Mouse (Mus musculus): ENCODE data around the gene Ociad2. TPM values are rescaled to one million over a fixed set of nuclear protein-coding genes. Genes with fewer than 3 reads are reported as not detected.

Gene Ociad2
- polyA plus RNA-seq, 1 experiment from 2014 or later, result 9.4 TPM

DNA sequence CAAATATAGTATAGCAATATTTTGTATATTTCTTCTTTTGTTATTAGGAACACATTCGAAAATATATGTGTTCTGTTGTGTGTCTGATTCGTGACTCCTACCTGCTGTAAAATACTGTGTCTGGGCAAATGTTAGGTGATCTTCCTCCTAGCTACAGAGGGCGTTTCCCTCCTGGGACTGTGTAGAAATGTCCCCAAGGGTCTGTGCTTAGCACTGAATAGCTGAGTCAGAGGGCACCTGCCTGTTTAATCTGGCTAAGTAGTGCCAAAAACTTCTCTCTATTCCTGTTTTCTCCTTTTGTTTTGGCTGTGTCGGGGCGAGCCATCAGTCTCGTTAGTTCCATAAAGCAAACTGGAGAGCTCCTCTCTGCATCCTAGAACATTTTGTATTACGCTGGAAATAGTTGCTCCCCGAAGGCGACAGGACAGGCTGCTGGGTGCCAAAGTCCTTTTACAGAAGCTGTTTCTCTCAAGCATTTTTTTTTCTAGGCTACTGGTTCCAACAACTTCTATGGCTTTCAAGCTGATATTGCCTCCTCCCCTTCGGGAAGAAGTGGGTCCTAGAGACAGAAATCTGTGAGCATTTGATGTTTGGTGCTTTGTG lies 28.1 kb upstream of the Ociad2 start:
- Histone ChIP-seq H3K4me1 (peaks cover 16% of the 10 kb centered on the region), H3K9me3 (no peaks in the 10 kb centered on the region), H3K27me3 (replicated peaks; ENCODE audit: low read depth, poor library complexity, severe bottlenecking) (no peaks in the 10 kb centered on the region), H3K4me3 (no peak overlapping the region), H3K36me3 (replicated peaks) (no peaks in the 10 kb centered on the region), H3K27ac (replicated peaks) (no peak overlapping the region)
- no peak for DNase-seq (ENCODE audit: low spot score)
- WGBS, result 81% methylated on average over 10 of the region's 10 CpGs

DNA sequence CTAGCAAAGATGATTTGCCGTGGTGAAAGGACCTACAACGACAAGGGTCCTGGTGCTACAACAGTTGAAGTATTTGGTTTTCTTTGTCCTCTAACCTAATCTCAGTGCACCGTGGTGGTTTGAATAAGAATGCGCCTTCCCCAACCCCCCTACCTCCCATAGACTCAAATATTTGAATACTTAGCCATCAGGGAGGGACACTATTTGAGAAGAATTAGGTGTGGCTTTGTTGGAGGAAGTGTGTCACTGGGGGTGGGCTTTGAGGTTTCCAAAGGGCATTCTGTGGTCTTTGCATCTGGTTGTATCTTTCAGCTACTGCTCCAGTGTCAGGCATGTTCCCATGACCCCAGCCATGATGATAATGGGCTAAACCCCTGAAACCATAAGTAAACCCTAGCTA lies 27.1 kb upstream of the Ociad2 start:
- 79% methylated on average over 4 of the region's 4 CpGs for WGBS
- Histone ChIP-seq H3K4me3 (no peak overlapping the region), H3K27ac (replicated peaks) (no peak overlapping the region), H3K9me3 (no peaks in the 10 kb centered on the region), H3K4me1 (peaks cover 11% of the 10 kb centered on the region), H3K36me3 (replicated peaks) (no peaks in the 10 kb centered on the region), H3K27me3 (replicated peaks; ENCODE audit: low read depth, poor library complexity, severe bottlenecking) (no peaks in the 10 kb centered on the region)
- DNase-seq (ENCODE audit: low spot score), result no peak

GRCm38 (mm10) chr5:73364107-73364864 lies 23.5 kb upstream of the Ociad2 start:
- WGBS, result 92% methylated on average over 2 of the region's 2 CpGs
- H3K4me1 ChIP-seq, result peaks cover 7% of the 10 kb centered on the region

DNA sequence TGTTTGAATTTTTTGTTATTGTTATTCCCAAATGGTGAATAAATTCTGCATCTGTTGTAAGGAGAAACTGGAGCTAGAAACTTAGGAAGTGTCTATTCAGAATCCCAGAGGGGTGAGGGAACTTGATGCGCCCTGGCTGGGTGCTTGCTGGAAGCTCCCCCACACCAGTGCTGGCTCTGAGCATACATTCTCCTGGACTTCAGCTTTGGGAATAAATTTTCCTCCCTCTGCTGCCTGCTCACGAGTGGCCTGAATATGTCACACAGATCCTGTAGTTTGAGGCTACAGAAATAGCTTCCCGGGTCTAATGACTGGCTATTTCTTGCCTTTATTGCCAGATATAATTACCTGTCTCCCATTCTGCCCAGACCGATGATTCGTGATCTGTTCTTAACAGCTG lies 22.0 kb upstream of the Ociad2 start:
- no peak for DNase-seq (ENCODE audit: low spot score)
- Histone ChIP-seq H3K27me3 (replicated peaks; ENCODE audit: low read depth, poor library complexity, severe bottlenecking) (peaks cover 8% of the 10 kb centered on the region), H3K36me3 (replicated peaks) (no peaks in the 10 kb centered on the region), H3K27ac (replicated peaks) (no peak overlapping the region), H3K4me1 (peaks cover 7% of the 10 kb centered on the region), H3K9me3 (no peaks in the 10 kb centered on the region), H3K4me3 (no peak overlapping the region)
- 89% methylated on average over 5 of the region's 5 CpGs for WGBS

More at GRCm38 (mm10) chr5:73364107-73364864, 23.5 kb upstream of the Ociad2 start:
- Histone ChIP-seq H3K36me3 (replicated peaks) (no peaks in the 10 kb centered on the region), H3K27ac (replicated peaks) (no peak overlapping the region), H3K9me3 (no peaks in the 10 kb centered on the region), H3K27me3 (replicated peaks; ENCODE audit: low read depth, poor library complexity, severe bottlenecking) (peaks cover 3% of the 10 kb centered on the region), H3K4me3 (no peak overlapping the region)
- DNase-seq (ENCODE audit: low spot score), result no peak

DNA sequence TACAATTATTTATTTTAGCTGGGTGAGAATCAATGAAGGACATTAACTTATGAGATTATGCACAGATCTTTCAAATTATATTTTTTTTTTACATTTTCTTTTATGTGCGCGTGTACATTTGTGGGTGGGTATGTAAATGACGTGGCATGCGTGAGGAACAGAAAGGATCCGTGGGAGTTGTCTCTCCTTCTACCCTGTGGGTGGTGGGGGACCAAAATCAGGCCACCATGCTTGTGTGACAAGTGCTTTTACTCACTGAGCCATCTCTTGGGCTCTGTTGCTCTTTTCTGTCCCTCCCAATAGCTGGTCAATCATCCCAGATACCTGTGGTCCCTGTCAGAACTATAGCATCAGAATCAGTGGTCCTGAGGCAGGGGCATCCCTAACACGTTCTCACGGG lies 21.5 kb upstream of the Ociad2 start:
- Histone ChIP-seq H3K9me3 (no peaks in the 10 kb centered on the region), H3K36me3 (replicated peaks) (no peaks in the 10 kb centered on the region), H3K4me1 (peaks cover 7% of the 10 kb centered on the region), H3K27me3 (replicated peaks; ENCODE audit: low read depth, poor library complexity, severe bottlenecking) (peaks cover 8% of the 10 kb centered on the region), H3K4me3 (no peak overlapping the region), H3K27ac (replicated peaks) (no peak overlapping the region)
- WGBS, result 88% methylated on average over 7 of the region's 7 CpGs
- no peak for DNase-seq (ENCODE audit: low spot score)

- Histone ChIP-seq H3K36me3 (replicated peaks) (no peaks in the 10 kb centered on the region), H3K4me1 (peaks cover 7% of the 10 kb centered on the region), H3K4me3 (peak overlapping the region; percentile 36), H3K9me3 (no peaks in the 10 kb centered on the region), H3K27me3 (replicated peaks; ENCODE audit: low read depth, poor library complexity, severe bottlenecking) (peaks cover 11% of the 10 kb centered on the region), H3K27ac (replicated peaks) (no peak overlapping the region)
- no peak for DNase-seq (ENCODE audit: low spot score)
- WGBS, result 23% methylated on average over 12 of the region's 12 CpGs
These were observed 19.4 kb upstream of the Ociad2 start for GRCm38 (mm10) chr5:73360240-73360639.

- H3K9me3 ChIP-seq, result no peaks in the 10 kb centered on the region
- peaks cover 11% of the 10 kb centered on the region for H3K27me3 ChIP-seq (replicated peaks; ENCODE audit: low read depth, poor library complexity, severe bottlenecking)
- H3K36me3 ChIP-seq (replicated peaks), result no peaks in the 10 kb centered on the region
- 36% methylated on average over 12 of the region's 12 CpGs for WGBS
- DNase-seq (ENCODE audit: low spot score), result no peak
- H3K27ac ChIP-seq (replicated peaks), result no peak overlapping the region
- H3K4me3 ChIP-seq, result peak overlapping the region; percentile 36
- peaks cover 7% of the 10 kb centered on the region for H3K4me1 ChIP-seq
These were observed 18.9 kb upstream of the Ociad2 start for GRCm38 (mm10) chr5:73359752-73360141.

DNA sequence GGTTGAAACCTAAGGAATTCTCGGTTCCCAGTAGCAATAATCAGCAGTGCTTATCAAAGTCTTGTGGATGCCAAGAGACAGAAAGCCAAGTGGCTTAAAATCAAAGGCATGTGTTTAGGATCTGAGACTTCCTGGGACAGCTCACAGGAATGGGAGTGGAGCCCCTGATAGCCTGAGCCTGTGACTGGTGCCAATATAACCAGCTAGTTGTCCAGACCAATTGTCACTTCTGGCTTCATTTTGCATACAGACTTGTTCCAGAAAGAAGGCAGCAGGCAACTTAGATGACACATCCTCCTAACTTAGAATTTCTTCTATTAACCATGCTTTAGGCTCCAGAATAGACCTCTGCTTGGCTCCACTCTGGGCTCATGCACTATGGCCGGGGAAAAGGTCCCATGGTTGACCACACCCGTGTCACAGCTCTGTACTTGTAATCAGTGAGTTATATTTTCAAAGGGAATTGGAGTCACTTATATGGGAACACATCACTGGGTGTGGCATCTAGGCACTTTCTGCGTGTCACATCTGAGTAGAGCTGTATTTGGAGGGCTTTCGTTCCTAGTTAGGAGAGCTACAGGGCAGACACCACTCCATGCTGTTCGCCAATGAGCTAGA lies 18.4 kb upstream of the Ociad2 start:
- Histone ChIP-seq H3K4me1 (peaks cover 9% of the 10 kb centered on the region), H3K27ac (replicated peaks) (no peak overlapping the region), H3K4me3 (0 out of 2 replicates have a peak overlapping the region, but pooled peaks have one; percentile 36), H3K36me3 (replicated peaks) (no peaks in the 10 kb centered on the region), H3K27me3 (replicated peaks; ENCODE audit: low read depth, poor library complexity, severe bottlenecking) (peaks cover 11% of the 10 kb centered on the region), H3K9me3 (no peaks in the 10 kb centered on the region)
- WGBS, result 78% methylated on average over 6 of the region's 6 CpGs
- DNase-seq (ENCODE audit: low spot score), result no peak

DNA sequence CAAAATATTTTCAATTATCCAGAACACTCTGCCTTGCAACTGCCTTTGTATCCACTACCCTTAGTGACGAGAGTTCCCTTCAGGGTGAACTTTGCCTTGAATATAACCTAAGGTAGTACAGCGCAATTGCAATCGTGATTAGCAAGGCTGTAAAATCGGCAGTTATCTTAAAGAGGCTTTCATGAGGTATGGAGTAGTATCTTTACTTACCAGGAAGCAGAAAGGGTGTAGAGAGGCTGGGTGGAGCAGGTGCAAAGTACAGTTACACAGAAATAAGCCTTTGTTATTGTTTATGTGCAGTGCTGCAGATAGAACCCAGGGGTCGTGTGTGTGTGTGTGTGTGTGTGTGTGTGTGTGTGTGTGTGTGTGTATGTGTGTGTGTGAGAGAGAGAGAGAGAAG lies 14.6 kb upstream of the Ociad2 start:
- peaks cover 11% of the 10 kb centered on the region for H3K27me3 ChIP-seq (replicated peaks; ENCODE audit: low read depth, poor library complexity, severe bottlenecking)
- WGBS, result 86% methylated on average over 5 of the region's 5 CpGs
- H3K4me3 ChIP-seq, result no peak overlapping the region
- H3K36me3 ChIP-seq (replicated peaks), result no peaks in the 10 kb centered on the region
- H3K9me3 ChIP-seq, result no peaks in the 10 kb centered on the region
- H3K27ac ChIP-seq (replicated peaks), result no peak overlapping the region
- no peak for DNase-seq (ENCODE audit: low spot score)
- peaks cover 9% of the 10 kb centered on the region for H3K4me1 ChIP-seq

DNA sequence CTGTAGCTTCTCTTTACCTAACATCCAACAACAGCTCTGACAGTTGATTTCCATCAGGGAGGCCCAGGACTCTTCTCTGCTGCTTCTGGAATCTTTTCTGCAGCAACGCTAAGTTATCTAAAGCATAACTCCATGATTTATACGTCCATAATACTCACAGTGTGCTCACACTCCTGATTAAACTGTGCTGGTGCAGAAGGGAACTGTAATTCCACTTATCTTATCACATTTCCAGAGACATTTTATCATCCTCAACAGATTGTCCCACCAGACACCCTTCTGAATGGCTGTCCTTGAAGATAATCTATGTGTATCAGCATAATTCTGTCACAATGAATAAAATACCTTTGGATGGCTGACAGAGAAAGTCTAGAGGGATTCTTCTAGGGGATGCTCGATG lies 13.2 kb upstream of the Ociad2 start:
- Histone ChIP-seq H3K4me3 (no peak overlapping the region), H3K4me1 (0 out of 2 replicates have a peak, but pooled peaks cover 2% of the 10 kb centered on the region), H3K9me3 (no peaks in the 10 kb centered on the region), H3K27me3 (replicated peaks; ENCODE audit: low read depth, poor library complexity, severe bottlenecking) (peaks cover 5% of the 10 kb centered on the region), H3K27ac (replicated peaks) (no peak overlapping the region), H3K36me3 (replicated peaks) (no peaks in the 10 kb centered on the region)
- whole genome bisulfite sequencing, result 90% methylated on average over 3 of the region's 3 CpGs
- DNase-seq (ENCODE audit: low spot score), result no peak

DNA sequence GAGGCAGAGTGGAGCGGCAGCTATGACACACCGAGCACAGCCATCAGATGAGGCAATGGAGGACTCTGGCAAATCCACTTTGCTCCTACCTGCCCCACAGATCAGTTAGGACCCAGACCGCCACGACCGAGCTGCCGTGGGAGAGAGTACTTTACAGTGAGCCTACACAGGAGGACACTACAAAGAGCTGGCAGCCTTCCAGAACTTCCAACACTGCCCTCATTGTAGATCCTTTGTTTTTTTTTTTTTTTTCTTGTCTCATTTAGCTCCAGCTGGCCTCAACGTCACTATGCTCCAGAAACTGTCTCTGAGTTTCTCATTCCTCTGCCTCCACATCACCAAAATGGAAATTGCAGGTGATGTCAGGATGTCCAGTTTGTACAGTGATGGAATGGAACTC lies 12.7 kb upstream of the Ociad2 start:
- Histone ChIP-seq H3K36me3 (replicated peaks) (no peaks in the 10 kb centered on the region), H3K4me3 (no peak overlapping the region), H3K4me1 (0 out of 2 replicates have a peak, but pooled peaks cover 2% of the 10 kb centered on the region), H3K9me3 (no peaks in the 10 kb centered on the region), H3K27ac (replicated peaks) (no peak overlapping the region), H3K27me3 (replicated peaks; ENCODE audit: low read depth, poor library complexity, severe bottlenecking) (0 out of 2 replicates have a peak, but pooled peaks cover 3% of the 10 kb centered on the region)
- WGBS, result 81% methylated on average over 7 of the region's 7 CpGs
- DNase-seq (ENCODE audit: low spot score), result no peak

GRCm38 (mm10) chr5:73351796-73352195 lies 11.0 kb upstream of the Ociad2 start:
- DNase-seq (ENCODE audit: low spot score), result no peak
- H3K27ac ChIP-seq (replicated peaks), result no peak overlapping the region
- no peaks in the 10 kb centered on the region for H3K9me3 ChIP-seq
- H3K4me1 ChIP-seq, result 0 out of 2 replicates have a peak, but pooled peaks cover 2% of the 10 kb centered on the region
- no peaks in the 10 kb centered on the region for H3K36me3 ChIP-seq (replicated peaks)
- H3K4me3 ChIP-seq, result no peak overlapping the region
- 94% methylated on average over 1 of the region's 1 CpGs for WGBS
- no peaks in the 10 kb centered on the region for H3K27me3 ChIP-seq (replicated peaks; ENCODE audit: low read depth, poor library complexity, severe bottlenecking)

GRCm38 (mm10) chr5:73349514-73349913 lies 8.7 kb upstream of the Ociad2 start:
- no peaks in the 10 kb centered on the region for H3K9me3 ChIP-seq
- no peak overlapping the region for H3K4me3 ChIP-seq
- no peaks in the 10 kb centered on the region for H3K27me3 ChIP-seq (replicated peaks; ENCODE audit: low read depth, poor library complexity, severe bottlenecking)
- no peak overlapping the region for H3K27ac ChIP-seq (replicated peaks)
- H3K36me3 ChIP-seq (replicated peaks), result no peaks in the 10 kb centered on the region
- DNase-seq (ENCODE audit: low spot score), result no peak
- 49% methylated on average over 5 of the region's 5 CpGs for WGBS
- 0 out of 2 replicates have a peak, but pooled peaks cover 2% of the 10 kb centered on the region for H3K4me1 ChIP-seq

Data from embryonic facial prominence, embryonic 10.5 days (tissue).